In the genomic region with DNA sequence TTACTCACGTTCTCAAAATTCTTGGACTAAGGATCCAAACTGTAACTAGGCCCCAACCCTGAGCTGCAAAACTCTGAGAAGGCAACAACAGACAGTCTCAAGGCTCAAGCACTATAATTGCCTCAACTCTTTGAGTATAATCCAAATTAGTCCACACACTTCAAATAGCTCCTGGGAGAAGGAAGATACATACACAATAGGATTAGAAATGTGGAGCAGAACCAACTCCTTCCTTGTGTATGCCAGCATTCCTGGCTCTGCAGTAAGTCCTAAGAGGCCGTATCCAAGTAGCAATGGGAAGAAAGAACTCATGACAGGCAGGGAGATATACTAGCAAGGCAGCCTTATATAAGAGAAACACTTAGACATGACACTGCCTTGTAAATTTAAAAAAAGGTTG, we compare ENCODE assay signal across 8 mouse cellular contexts. TPM values are rescaled to one million over a fixed set of nuclear protein-coding genes. Genes with fewer than 3 reads are reported as not detected.
DNase-seq lines count a peak whose midpoint lies in the region; ATAC-seq lines count a peak whose summit lies in the region.
"Had no signal": no experiment of that assay in that cellular context is flagged by ENCODE, and none has a peak within 500 bp of the region (broad histone marks: within the 10 kb centered on the region; RNA-seq: fewer than 3 reads in every experiment).

No protein-coding gene starts in this region.

- no peak overlapping the region for H3K27ac ChIP-seq in liver, embryonic 11.5 days (ENCODE audit: low read depth, low read length)
- no peak overlapping the region for H3K27ac ChIP-seq in forebrain, embryonic 12.5 days
- H3K27ac ChIP-seq in intestine, embryonic 16.5 days (ENCODE audit: low read length), result no peak overlapping the region
- no peak overlapping the region for H3K27ac ChIP-seq in neural tube, embryonic 14.5 days (ENCODE audit: low read depth, low read length)
- H3K27ac ChIP-seq: limb, embryonic 15.5 days had no signal

- H3K4me3 ChIP-seq in liver, embryonic 11.5 days (ENCODE audit: low read depth, low read length), result no peak overlapping the region
- H3K4me3 ChIP-seq in forebrain, embryonic 12.5 days (replicated peaks), result peak overlapping the region; percentile 13
- H3K4me3 ChIP-seq in intestine, embryonic 16.5 days (ENCODE audit: low read length), result no peak overlapping the region
- H3K4me3 ChIP-seq in neural tube, embryonic 14.5 days (ENCODE audit: low read depth, low read length), result peak overlapping the region; percentile 88; the same call in 1 of the 2 replicates
- H3K4me3 ChIP-seq: limb, embryonic 15.5 days had no signal

- peaks cover 21% of the 10 kb centered on the region for H3K36me3 ChIP-seq in liver, embryonic 11.5 days (ENCODE audit: control insufficient read depth, insufficient read depth, low read length)
- H3K36me3 ChIP-seq in forebrain, embryonic 12.5 days (replicated peaks), result peaks cover 39% of the 10 kb centered on the region
- H3K36me3 ChIP-seq in intestine, embryonic 16.5 days (ENCODE audit: control insufficient read depth, insufficient read depth, low read length), result peaks cover 11% of the 10 kb centered on the region; the same call in 1 of the 2 replicates
- H3K36me3 ChIP-seq in neural tube, embryonic 14.5 days (ENCODE audit: control insufficient read depth, insufficient read depth, low read length), result peaks cover 10% of the 10 kb centered on the region

- H3K4me2 ChIP-seq in liver, embryonic 11.5 days, result peak overlapping the region; percentile 27; the same call in 1 of the 2 replicates
- peak overlapping the region; percentile 27 for H3K4me2 ChIP-seq in forebrain, embryonic 12.5 days
- 0 out of 2 replicates have a peak overlapping the region, but pooled peaks have one; percentile 17 for H3K4me2 ChIP-seq in intestine, embryonic 16.5 days (ENCODE audit: low read depth, low read length)
- H3K4me2 ChIP-seq in neural tube, embryonic 14.5 days (ENCODE audit: low read depth, low read length), result peak overlapping the region; percentile 75

- no peak for DNase-seq in liver, embryonic 11.5 days (ENCODE audit: low spot score)
- DNase-seq in liver, result no peak
- DNase-seq in frontal cortex, adult 2 months (ENCODE audit: extremely low spot score in 1 of 2, low spot score in 1 of 2), result no peak
- DNase-seq in cerebellum, adult 8-10 months, result no peak

- peaks cover 18% of the 10 kb centered on the region for H3K4me1 ChIP-seq in liver, embryonic 11.5 days (replicated peaks; ENCODE audit: control insufficient read depth, insufficient read depth, low read length)
- H3K4me1 ChIP-seq in forebrain, embryonic 12.5 days, result peaks cover 25% of the 10 kb centered on the region
- peaks cover 13% of the 10 kb centered on the region for H3K4me1 ChIP-seq in intestine, embryonic 16.5 days (ENCODE audit: control insufficient read depth, insufficient read depth, low read length)
- peaks cover 26% of the 10 kb centered on the region for H3K4me1 ChIP-seq in neural tube, embryonic 14.5 days (ENCODE audit: control insufficient read depth, insufficient read depth, low read length)

- 91% methylated on average over 2 of the region's 2 CpGs for WGBS in liver, embryonic 11.5 days
- 82% methylated on average over 2 of the region's 2 CpGs for WGBS in forebrain, embryonic 12.5 days
- 88% methylated on average over 2 of the region's 2 CpGs for WGBS in intestine, embryonic 16.5 days
- WGBS in neural tube, embryonic 14.5 days, result 72% methylated on average over 2 of the region's 2 CpGs

- no peaks in the 10 kb centered on the region for H3K27me3 ChIP-seq in liver, embryonic 11.5 days (replicated peaks; ENCODE audit: control insufficient read depth, insufficient read depth, low read length)
- no peaks in the 10 kb centered on the region for H3K27me3 ChIP-seq in forebrain, embryonic 12.5 days
- no peaks in the 10 kb centered on the region for H3K27me3 ChIP-seq in intestine, embryonic 16.5 days (replicated peaks; ENCODE audit: control insufficient read depth, insufficient read depth, low read length)
- no peaks in the 10 kb centered on the region for H3K27me3 ChIP-seq in neural tube, embryonic 14.5 days (ENCODE audit: control insufficient read depth, insufficient read depth, low read length)
- H3K27me3 ChIP-seq: limb, embryonic 15.5 days had no signal

- H3K9me3 ChIP-seq in liver, embryonic 11.5 days (ENCODE audit: control insufficient read depth, low read length), result no peaks in the 10 kb centered on the region
- no peaks in the 10 kb centered on the region for H3K9me3 ChIP-seq in forebrain, embryonic 12.5 days
- no peaks in the 10 kb centered on the region for H3K9me3 ChIP-seq in intestine, embryonic 16.5 days (ENCODE audit: control insufficient read depth, low read length)
- H3K9me3 ChIP-seq in neural tube, embryonic 14.5 days (ENCODE audit: control insufficient read depth, low read length), result no peaks in the 10 kb centered on the region
- H3K9me3 ChIP-seq: limb, embryonic 15.5 days had no signal

- no peak for ATAC-seq in liver, embryonic 11.5 days (replicated peaks; ENCODE audit: low FRiP score)
- no peak for ATAC-seq in forebrain, embryonic 12.5 days (ENCODE audit: low FRiP score)
- ATAC-seq in intestine, embryonic 16.5 days, result no peak
- ATAC-seq in neural tube, embryonic 14.5 days (ENCODE audit: low read depth), result no peak

- no peak overlapping the region for H3K9ac ChIP-seq in liver, embryonic 11.5 days (ENCODE audit: low read depth, low read length)
- H3K9ac ChIP-seq in forebrain, embryonic 12.5 days, result no peak overlapping the region
- no peak overlapping the region for H3K9ac ChIP-seq in intestine, embryonic 16.5 days (ENCODE audit: low read depth, low read length)
- H3K9ac ChIP-seq in neural tube, embryonic 14.5 days (replicated peaks; ENCODE audit: low read depth, low read length), result no peak overlapping the region
- H3K9ac ChIP-seq: limb, embryonic 15.5 days had no signal

RNA-seq across cellular contexts. Expression of gene Atxn7l3b, which starts 2.5 kb away (rescaled TPM):
- 101 and 109 TPM in 2 replicates for polyA plus RNA-seq in liver, embryonic 11.5 days (2014; fragmentation: Nextera tagmentation; extraction: Ambion mirVana)
- polyA plus RNA-seq in forebrain, embryonic 12.5 days (2016; fragmentation: Nextera tagmentation; extraction: Ambion mirVana), result 357 and 385 TPM in 2 replicates
- polyA plus RNA-seq in intestine, embryonic 16.5 days (2015; fragmentation: Nextera tagmentation; extraction: Ambion mirVana), result 151 and 153 TPM in 2 replicates
- polyA plus RNA-seq in neural tube, embryonic 14.5 days (2014; fragmentation: Nextera tagmentation; extraction: Ambion mirVana), result 330 and 350 TPM in 2 replicates
- polyA plus RNA-seq in frontal cortex, adult 2 months (2012; rRNA removed), result 86.9 and 92.5 TPM in 2 replicates

Comparison
In these comparisons a context has a peak if more than half of its experiments do, and no peak if none do; other contexts are left out.
1. H3K4me2 ChIP-seq: peak in every context shown above with its lines; median percentile 75 in neural tube, embryonic 14.5 days; 27 in liver, embryonic 11.5 days; 27 in forebrain, embryonic 12.5 days; 17 in intestine, embryonic 16.5 days.
2. H3K4me3 ChIP-seq: peak in forebrain, embryonic 12.5 days (single experiment) and neural tube, embryonic 14.5 days (single experiment); none in liver, embryonic 11.5 days (single experiment) and intestine, embryonic 16.5 days (single experiment).